Mouse (Mus musculus) brain, embryonic 14.5 days (tissue): ENCODE data around the gene Hoxb2.

Source experiments
- CTCF ChIP-seq: fragments of 200-500 bp; IDR thresholded peaks from 2 replicates; pipeline ENCODE4 v1.5.1; 2012; ENCODE audit warnings: inconsistent platforms, mild to moderate bottlenecking, moderate library complexity, borderline replicate concordance; ENCODE audit not compliant: insufficient read depth, insufficient read length; ENCODE audit errors: extremely low read depth
- POLR2A ChIP-seq: fragments of 200-500 bp; IDR thresholded peaks from 2 replicates; pipeline ENCODE4 v1.6.1; 2012; ENCODE audit warnings: mild to moderate bottlenecking, inconsistent platforms, borderline replicate concordance; ENCODE audit not compliant: poor library complexity, insufficient read depth, insufficient read length, severe bottlenecking; ENCODE audit errors: extremely low read depth

DNA sequence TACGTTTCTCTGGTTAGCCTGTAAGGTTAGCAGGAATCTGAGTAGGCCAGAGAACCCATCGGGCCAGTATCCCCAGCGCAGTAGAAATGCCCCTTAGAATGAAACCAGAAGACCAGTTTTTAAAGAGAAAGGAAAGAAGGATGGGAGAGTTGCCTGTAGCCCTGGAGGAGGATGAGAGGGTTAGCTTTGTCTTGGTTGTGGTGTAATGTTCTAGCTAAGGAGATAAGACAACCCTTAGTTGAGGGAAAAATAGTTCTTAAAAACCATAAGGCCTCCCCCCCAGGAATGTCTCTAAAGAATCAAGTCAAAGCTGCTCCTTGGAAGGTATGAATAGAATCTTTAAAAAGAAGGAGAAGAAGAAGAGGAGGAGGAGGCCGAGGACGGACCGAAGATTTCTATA lies 27.6 kb upstream of the Hoxb2 start:
- TF ChIP-seq CTCF = no peak
- no peak for TF ChIP-seq POLR2A
